Mouse (Mus musculus): ENCODE measurements around the gene Pilrb1.

Gene Pilrb1

GRCm38 (mm10) chr5:137831506-137831905 lies 26.4 kb downstream of the Pilrb1 start:
- ChIA-PET POLR2A (interaction anchor here in 1 of 4 experiments (1.5 kb wide), 1 partner anchor 15 kb away, joined by 4 read pairs; no protein-coding TSS in a partner anchor), CTCF (no interaction called here)

- CTCF ChIA-PET, result no interaction called here
- POLR2A ChIA-PET, result interaction anchor here in 1 of 4 experiments (1.5 kb wide), 1 partner anchor 15 kb away, joined by 4 read pairs; no protein-coding TSS in a partner anchor
Observed at GRCm38 (mm10) chr5:137831106-137831505, 26.8 kb downstream of the Pilrb1 start.

DNA sequence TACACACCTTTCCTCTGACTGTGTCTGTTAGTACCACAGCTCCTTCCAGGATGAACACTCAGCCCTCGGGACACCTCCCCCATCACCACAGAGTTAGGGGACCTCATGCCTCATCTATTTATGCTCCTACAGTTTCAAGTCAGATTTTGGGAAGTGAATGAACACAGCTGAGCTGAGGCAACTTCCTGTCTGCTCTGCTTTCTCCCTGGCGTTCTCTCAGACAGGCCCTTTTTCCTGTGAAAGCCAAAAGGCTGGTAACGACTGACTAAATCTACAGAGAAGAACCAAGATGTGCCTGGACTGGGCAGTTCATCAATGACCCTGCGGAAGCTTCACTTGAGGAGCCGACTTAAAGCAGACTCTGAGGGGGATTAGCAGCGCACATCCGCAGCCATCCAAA lies 27.7 kb downstream of the Pilrb1 start:
- CTCF ChIA-PET, result no interaction called here
- POLR2A ChIA-PET, result no interaction called here

GRCm38 (mm10) chr5:137828694-137829093 lies 29.2 kb downstream of the Pilrb1 start:
- POLR2A ChIA-PET, result no interaction called here

DNA sequence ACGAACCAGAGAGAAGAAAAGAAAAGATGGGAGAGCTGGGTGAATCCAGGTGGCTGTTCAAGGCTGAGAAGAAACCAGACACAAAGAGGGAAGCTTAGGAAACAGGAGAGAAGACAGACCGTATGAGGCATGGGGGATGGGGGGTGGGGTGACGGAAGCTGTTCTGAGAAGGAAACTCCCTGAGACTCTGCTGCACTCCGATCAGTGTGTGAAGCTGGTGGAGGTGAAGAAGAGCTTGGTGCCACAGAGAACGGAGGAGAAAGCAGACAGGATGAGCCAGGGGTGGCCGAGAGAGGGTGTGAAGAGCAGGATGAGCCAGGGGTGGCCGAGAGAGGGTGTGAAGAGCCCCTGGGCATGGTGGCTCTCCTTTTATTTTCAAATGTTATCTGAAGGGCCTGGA lies 31.5 kb downstream of the Pilrb1 start:
- POLR2A ChIA-PET, result interaction anchor here in 1 of 4 experiments (1.3 kb wide), 1 partner anchor 10 kb away, joined by 3 read pairs; no protein-coding TSS in a partner anchor
- CTCF ChIA-PET, result no interaction called here

More at GRCm38 (mm10) chr5:137828694-137829093, 29.2 kb downstream of the Pilrb1 start:
- CTCF ChIA-PET, result no interaction called here

- CTCF ChIA-PET, result no interaction called here
- POLR2A ChIA-PET, result interaction anchor here in 1 of 4 experiments (1.3 kb wide), 1 partner anchor 10 kb away, joined by 3 read pairs; no protein-coding TSS in a partner anchor
Observed at GRCm38 (mm10) chr5:137825971-137826370, 31.9 kb downstream of the Pilrb1 start.

GRCm38 (mm10) chr5:137825030-137825429 lies 32.9 kb downstream of the Pilrb1 start:
- ChIA-PET CTCF (no interaction called here), POLR2A (no interaction called here)

DNA sequence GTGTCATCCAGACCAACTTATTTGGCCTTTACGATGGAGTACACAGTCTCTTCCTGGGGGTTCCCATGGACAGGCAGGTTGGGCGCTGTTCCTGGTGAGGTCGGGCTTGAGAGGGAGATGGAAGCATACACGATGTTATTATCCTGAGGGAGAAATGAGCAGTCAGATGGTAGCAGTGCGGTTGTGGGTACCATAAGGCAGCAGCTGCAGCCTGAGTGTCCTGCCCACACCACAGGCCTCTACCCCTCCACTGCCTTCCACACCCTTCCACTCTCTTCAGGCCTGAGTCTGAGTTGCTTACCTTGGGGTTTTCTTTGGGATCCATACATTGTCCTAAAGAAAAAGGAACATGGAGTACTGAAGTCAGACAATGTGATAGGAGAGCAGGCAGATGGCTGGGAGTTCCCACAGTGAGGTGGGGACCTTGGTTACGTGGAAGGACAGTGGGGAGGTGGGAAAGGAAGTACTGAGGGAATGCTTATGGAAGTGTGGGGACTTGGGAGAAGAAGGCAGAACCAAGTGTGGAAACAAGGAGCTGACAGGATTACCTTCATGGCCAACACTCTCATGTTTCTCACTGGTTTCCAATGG lies 34.4 kb downstream of the Pilrb1 start:
- ChIA-PET POLR2A (no interaction called here), CTCF (no interaction called here)

- CTCF ChIA-PET, result interaction anchor here in 2 of 4 experiments (0.6 kb wide), 2 partner anchors 12 to 43 kb away, joined by 3 read pairs; no protein-coding TSS in a partner anchor
- POLR2A ChIA-PET, result no interaction called here
Observed at GRCm38 (mm10) chr5:137822602-137823001, 35.3 kb downstream of the Pilrb1 start.

DNA sequence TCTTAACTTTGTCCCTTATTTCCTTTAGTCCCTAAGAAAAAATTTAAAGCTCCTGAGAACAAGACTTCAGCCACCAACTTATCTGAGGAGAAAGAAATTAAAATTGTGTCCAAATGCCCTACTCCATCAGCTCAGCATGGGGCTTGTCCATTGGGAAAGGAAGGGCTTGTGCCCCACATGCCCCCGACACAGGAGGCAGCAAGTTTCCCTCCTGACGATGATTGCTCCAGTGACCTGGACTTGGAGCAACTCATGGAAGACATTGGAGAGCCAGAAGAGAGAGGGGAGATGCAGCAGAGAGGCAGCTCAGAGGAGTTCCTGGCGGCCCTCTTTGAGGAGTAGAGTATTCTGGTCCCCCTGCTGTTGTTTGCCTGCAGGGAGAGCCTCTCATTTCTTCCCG lies 35.8 kb downstream of the Pilrb1 start:
- ChIA-PET POLR2A (interaction anchor here in 1 of 4 experiments (1.5 kb wide), 1 partner anchor 12 kb away, joined by 5 read pairs; no protein-coding TSS in a partner anchor), CTCF (interaction anchor here in 1 of 4 experiments (0.6 kb wide), 1 partner anchor 12 kb away, joined by 3 read pairs; no protein-coding TSS in a partner anchor)

DNA sequence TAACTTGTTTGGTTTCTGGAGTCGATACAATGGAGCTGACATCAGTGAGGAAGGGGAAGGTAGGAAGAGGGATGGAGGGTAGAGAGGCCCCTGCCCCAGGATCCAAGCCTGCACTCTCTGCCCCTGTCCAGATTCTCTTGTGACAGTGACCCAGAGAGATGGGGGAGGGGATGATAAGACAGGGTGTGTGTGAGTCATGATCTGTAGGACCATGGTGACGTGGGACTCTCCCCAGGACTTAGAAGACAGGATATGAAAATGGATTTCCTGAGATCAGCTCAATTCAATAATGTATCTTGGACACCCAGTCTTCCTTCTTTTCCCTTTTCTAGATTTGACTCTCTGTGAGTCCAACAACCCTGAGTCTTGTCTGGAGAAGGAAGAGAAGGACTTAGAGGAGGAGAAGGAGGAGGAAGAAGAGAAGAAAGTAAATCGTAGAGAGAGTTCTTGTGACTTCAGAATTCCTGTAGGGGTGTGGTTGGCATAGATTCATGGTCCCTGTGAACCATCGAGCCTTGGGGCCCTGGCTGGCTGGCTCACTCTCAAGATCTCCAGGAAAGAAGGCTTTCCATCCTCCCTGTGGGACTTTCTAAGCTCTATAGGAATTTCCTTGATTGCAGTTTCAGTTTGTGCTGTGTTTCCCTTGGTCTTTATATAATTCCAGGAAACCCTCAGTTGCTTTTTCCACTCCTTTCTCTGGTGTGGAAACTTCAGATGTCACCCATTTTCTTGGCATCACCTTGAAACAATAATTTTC lies 40.3 kb downstream of the Pilrb1 start:
- ChIA-PET POLR2A (interaction anchor here in 1 of 4 experiments (1.7 kb wide), 2 partner anchors 10 to 14 kb away, joined by 3 to 4 read pairs; no protein-coding TSS in a partner anchor), CTCF (no interaction called here)

- ChIA-PET POLR2A (interaction anchor here in 1 of 4 experiments (1.3 kb wide), 1 partner anchor 10 kb away, joined by 3 read pairs; no protein-coding TSS in a partner anchor), CTCF (interaction anchor here in 3 of 4 experiments (0.5 to 0.7 kb wide), 3 partner anchors 29 to 1747 kb away, joined by 3 to 4 read pairs (median 3); no protein-coding TSS in a partner anchor)
Observed at GRCm38 (mm10) chr5:137808316-137808715, 49.6 kb downstream of the Pilrb1 start.

DNA sequence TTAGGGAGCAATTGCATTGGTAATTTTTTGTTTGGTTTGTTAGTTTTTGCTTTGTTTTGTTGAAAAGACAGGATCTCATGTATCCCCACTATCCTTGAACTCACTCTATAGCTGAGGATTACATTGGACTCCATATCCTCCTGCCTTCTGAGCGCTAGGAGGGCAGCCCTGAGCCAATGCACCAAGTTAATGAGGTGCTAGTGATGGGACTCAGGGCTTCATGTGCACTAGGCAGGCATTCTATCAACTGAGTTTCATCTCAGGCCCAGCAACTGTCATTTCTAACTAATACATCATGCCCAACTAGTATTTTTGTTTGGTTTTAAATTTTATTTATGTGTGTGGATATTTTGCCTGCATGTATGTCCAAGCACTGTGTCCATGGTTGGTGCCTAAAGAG lies 51.7 kb downstream of the Pilrb1 start:
- ChIA-PET CTCF (no interaction called here), POLR2A (no interaction called here)

Data from embryonic stem cell, embryonic (primary cell).